Mouse (Mus musculus) right cerebral cortex, adult 2 months (tissue): Measurements from ENCODE around the gene Lrrc28.
A peak's percentile ranks its signal among the peaks of the same experiment; 100 is the strongest.
"Not testable (repeated sequence)": the region's sequence is repeated elsewhere in the genome, so short reads cannot be mapped to it uniquely, and the experiment has no call there.

Experiments used
- DNase-seq, 2 experiments: peaks; one replicate each; pipeline ENCODE4 v3.0.0; 2021 to 2022; ENCODE audit warnings: low spot score in 2 of 2

Gene Lrrc28

DNA sequence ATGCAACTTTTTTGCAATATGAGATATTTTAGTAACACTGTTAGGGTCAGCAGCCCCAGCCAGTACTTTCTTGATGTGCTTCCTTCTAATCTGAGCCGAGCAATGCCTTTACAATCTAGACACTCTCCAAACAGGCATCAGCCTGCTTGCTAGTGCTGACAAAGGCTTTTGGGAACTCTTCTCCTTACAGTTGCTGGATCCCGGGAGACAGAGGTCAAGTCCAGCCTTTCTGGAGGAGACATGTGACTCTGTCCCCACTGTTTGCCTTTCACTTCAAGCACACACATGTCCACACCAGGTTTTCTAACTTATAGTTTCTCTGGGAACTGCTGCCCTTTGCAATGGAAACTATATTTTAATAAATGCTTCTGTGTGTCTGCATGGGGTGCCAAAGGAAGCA is 114.1 kb downstream of the Lrrc28 start:
- DNase-seq = no peak

DNA sequence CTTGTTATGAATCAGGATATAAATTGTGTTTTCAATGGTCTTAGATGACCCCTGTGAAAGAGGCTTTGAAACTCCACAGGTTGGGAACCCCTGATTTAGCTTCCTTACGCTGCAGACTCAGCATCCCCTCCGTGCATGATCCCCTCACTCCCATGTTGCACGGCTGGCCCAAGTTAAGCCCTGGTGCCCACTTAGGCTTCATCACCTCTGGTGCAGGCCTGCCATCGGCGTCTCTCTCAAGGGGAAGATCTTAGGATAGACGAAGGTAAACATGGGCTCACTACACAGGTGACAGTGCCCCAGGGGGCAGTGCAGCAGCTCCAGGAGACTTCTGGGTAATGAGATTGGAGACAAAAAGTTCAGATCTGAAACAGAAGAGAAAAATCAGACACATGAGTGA is 115.7 kb downstream of the Lrrc28 start:
- DNase-seq = no peak

DNA sequence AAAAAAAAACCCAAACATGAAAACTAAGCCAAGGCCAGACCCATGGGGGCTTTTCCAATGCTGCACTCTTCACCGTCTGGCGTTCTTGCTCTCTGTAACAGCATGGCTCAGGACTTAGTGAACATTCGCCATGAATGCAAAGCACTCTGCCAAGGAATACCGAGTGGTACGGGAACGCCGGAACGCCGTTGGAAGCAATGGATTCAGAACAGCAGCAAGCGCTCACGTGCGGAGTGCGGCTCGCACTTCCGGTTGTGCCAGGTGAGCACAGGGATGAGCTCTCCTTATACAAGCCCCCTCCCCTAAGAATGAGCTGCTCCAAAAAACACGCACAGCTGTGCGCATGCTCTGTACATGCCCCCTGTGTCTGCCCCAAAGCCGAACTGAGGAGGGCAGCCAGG is 116.2 kb downstream of the Lrrc28 start:
- no peak for DNase-seq

DNA sequence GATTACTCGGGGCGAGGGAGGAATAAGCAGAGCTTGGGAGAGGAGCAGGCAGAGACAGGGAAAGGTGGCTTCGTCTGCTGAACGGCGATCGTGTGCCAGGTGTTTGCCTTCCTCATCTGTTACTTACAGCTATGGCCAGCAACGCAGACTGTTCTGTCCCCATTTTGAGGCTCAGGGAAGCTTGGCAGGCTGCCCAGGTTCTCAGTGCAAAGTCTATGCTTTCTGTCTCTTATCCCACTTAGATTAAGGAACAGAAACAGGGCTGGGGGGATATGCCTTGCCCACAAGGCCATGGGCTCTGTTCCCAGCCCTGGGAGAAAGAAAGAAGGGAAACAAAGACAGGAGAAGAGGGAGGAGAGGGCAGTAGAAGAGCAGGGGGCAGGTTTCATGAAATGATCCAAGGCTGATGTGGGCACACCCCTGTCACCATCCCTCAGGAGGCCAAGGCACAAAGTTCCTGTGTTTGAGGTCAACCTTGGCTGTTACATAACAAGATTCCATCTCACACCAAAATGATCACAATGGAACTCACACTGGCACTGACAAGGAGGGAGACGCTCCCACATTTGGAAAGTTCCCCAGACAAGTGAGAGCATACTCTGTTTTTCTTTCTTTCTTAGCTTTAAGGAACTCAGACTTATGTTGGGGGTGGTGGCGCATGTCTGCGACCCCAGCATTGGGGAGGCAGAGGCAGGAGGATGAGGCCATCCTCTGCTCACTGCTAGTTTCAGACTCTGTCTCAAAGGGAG is 116.8 kb downstream of the Lrrc28 start:
- peak; percentile 66 to 79 for DNase-seq

DNA sequence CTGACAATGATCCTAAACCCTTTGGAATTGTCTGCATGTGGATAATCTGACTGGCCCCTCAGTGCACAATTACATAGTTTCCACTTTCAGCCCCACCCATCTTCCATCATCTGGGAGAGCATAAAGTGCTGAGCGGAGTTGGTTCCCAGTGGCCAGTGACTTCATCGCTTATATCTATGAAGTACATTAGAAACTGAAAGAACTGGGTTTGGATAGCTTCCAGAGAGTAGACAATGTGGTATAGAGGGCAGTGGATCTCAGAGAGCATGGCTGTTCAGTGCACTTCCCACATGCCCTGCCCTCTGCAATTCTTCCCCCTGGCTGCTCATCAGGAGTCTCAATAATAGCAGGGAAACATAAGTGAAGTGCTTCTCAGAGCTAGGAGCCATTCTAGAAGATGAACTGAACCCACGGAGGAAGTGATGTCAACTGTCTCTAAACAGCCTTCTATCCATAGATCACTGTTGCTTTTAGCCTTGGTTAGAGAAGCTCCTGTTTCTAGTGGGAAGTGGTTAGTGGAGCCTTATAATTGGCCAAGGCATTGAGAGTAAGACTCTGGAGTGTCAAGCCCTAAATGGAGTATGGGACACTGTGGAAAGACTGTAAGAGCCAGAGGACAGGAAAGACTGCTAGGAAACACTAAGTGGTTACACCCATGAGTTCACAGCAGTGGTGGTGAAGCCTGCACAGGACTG is 119.0 kb downstream of the Lrrc28 start:
- DNase-seq = no peak

DNA sequence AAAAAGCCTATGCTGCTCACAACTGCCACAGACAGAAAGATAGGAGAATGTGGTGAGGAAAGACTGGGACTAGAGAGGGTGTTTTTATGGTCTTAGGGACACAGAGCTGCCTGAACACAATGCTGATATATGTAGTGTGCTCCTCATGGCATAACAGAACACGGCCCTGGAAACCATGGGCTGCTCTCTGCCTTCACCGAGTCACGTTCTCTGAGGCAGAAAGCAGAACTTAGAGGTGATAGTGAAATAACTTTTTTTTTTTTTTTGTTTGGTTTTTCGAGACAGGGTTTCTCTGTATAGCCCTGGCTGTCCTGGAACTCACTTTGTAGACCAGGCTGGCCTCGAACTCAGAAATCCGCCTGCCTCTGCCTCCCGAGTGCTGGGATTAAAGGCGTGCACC is 121.0 kb downstream of the Lrrc28 start:
- DNase-seq = not testable (repeated sequence)

DNA sequence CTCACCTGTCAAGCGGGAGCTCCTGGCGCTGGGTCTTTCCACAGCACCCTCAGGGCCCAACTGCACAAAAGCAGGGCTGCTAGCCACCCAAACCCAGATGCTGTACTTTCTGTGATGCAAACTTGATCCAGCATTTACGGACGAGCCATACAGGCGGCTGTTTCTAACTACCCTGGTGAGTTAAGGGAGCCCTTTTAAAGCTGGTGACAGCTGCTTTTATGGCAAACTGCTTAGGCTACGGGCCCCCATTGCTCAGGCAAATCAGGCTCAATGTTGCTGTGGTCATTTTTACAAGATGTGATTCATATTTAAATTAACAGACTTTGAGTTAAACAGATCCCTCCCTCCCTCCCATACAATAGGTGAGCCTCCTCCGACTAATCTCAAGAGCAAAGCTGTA is 121.7 kb downstream of the Lrrc28 start:
- no peak for DNase-seq

DNA sequence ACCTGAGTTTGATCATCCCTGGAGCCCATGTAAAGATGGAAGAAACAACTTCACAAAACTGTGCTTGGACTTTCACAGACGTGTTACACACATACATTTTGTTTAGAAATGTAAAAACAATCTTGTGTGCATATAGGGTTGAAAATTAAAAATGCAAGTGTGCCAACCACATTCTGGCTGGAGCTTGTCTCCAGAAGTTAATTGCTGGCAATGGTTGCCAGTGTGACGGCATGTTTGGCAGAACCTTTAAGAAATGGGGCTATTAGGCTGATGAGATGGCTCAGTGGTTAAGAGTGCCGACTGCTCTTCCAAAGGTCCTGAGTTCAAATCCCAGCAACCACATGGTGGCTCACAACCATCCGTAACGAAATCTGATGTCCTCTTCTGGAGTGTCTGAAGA is 123.3 kb downstream of the Lrrc28 start:
- DNase-seq = not testable (repeated sequence)

DNA sequence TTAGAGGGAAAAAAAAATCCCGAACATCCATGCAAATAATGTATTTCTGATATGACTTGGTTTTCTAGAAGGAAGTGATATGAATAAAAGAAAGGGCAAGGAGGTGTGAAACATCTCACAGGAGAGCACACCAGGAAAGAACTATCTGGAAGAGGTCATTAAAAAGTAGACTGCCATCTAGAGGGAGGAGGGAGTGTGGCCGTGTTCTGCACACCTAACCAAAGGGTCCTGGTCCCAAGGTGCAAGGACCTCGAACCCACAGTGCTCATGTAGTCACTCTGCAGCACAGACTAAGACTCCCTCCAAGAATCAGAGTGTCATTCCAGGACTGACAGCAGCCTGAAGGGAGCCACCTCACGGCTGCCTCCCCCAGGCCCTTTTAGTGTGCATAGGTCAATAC is 124.1 kb downstream of the Lrrc28 start:
- no peak for DNase-seq

DNA sequence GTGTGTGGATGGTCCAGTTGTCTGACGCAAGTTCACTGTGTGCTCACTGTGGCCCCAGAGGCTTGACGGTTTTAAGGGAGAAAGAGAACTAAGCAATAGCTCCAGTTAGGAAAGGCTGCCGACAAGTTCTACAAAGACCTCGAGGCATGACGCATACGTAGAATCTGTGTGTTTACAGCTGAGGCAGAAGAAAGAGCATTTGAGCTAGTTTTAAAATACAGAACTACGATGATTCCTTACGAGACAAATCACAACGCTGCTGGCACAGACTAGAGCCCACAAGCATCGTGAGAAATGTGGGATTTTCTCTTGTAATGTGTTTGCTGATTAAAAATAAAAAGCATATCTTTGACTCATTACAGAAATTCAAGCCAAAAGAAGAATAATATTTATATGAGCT is 125.1 kb downstream of the Lrrc28 start:
- DNase-seq = peak; percentile 29 to 43

DNA sequence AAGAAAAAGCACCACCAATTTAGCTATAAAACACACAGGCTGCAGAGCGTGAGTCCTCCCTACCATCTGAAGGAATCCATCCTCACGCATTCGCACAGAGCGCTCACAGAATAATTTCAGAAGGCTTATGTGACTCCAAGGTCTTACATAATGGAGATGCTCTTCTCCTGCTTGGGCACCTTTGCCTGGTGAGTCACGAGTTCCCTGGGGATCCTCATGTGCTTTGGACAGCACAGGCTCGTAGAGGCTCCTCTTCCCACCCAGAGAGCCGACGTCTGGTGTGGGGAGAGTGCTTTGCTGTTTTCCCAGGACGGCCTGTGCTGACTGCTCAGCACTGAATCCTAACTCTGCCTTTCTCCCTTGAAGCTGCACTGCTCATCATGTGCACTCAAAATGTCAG is 129.4 kb downstream of the Lrrc28 start:
- no peak for DNase-seq

DNA sequence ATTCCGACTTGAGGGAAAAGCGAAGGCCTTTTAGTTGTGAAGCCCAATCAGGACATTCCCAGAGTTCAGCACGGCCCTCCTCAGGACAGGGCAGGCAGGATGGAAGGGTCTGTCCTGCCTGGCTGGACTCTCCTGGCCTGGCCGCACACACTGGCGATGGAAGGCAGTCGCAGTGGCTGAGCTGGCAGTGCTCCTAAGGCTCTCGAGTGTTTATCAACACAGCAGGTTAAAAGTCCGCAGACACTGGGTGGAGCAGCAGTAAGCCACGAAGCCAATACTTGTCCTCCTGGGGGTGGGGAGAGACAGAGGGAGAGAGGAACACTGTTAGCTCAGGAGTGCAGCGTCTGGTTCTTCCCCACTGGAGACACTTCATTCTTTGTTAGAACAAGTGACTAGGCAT is 130.2 kb downstream of the Lrrc28 start:
- no peak for DNase-seq

DNA sequence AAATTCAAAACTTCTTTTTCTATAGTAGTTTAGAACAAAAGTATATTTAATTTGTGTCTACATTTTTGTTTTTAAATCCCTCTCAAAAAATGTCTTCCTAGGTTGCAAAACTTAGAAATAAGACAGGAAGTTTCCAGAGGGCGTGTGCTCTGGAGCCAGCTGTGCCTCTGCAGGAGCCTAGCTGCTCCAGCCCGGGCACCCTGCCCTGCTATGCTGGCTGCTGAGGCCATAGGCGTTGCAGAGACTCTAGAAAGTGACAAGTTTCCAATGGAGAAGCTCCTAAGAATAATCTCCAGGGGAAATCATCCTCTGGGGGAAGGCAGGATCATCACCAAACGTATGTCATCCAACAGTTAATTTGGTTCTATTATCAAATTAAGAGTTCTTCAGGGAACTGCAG is 130.7 kb downstream of the Lrrc28 start:
- no peak for DNase-seq

DNA sequence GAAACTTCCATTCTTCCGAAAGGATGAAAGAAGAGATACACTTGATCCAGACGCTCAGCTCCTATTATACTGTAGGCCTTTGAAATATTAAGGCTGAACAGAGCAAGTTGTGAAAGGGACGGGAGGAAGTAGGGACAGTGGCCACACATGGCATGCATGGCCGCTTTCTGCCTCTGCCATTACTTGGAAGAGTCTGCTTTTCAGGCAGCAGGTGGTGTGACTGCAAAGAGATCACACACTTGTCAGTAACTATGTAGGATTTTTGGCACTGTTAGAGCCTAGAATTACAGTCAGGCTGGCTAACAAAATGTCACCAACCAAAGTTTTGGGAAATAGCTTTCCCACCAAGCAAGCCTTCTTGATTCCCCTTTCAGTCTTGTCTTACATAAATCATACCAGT is 131.4 kb downstream of the Lrrc28 start:
- no peak for DNase-seq

DNA sequence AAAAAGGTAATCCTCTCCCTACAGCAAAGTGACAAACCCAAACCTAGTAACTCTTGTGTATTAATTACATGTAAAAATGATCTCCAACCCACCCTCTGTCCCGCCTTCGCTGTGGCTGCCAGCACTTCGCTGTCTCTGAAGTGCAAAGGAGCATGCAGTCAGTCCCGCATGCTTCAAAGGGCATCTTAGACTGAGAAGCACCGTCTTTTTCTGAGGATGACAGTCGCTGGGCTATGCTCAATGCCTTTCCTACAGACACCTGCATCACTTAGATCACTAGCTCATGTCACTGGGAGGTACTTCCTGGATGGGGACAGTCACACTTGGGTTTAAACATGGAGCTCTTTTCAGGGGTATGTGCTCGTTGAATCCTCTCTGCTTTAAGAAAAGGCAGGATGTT is 133.5 kb downstream of the Lrrc28 start:
- no peak for DNase-seq

DNA sequence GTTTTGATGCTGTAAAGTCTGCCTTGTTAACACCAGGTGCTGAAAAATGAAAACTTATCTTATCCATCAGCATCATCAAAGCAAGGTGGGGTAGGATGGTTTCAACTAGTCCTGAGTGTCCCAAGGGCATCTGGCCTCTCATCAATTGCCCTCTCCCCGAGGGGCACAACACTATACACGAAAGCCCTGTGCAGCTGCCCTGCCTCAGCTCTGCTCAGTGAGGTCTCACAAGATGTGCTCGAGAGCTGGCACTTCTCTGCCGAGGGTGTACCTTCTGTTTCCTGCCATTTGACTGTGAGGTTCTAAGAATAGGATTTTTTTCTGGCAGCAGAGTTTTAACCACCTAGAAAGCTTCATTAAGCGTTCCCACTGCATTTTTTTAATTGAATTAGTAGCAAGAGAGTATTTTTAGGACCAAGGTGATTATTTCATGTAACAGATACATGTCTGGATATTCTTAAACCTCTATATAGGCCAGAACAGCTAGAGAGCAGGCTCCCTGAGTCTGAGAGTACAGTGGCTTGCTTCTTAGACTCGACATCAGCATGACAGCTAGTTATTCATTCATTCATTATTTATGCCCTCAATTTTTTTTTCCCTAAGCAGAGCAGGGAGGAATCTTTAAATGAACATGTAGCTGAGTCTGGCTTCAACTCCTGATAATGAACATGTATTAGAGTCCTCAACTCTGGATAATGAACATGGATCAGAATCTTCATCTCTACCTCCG is 141.6 kb downstream of the Lrrc28 start:
- DNase-seq = peak; percentile 40 to 46

DNA sequence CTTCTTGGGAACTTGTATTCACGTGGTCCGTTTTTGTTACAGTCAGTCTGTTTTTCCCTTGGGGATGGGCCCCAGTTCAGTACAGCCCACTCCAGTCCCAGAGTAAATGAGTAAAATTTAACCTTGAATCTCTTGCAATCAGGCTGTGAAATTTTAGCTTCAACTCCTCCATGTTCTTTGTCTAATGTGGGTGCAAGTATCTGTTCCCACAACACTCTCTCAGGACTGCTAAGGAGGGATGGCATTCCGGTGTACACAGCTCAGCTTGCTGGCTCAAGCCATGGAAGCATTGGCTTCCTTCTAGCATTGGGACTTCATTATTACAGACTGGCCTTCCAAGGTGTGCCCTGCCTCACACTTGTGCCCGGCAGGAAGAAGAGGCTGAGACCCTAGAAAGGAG is 142.4 kb downstream of the Lrrc28 start:
- no peak for DNase-seq

DNA sequence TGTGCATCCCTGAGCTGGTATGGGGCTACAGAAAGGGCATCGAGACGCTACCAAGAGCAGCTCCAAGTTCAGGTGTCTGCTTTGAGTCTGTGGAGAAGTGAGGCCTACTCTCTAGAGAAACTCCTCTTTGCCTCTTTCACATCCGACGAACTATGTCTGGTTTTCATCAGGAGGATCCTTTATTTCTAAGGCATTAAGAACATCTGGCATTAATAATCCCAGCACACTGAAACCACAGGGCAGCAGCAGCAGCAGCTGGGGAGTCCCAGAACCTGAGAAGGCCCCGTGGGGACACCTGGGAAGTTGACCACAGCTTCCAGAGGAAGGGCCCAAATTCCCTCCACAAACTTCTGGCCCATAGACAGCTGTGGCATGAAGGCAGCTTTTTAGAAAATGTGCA is 144.2 kb downstream of the Lrrc28 start:
- DNase-seq = no peak

DNA sequence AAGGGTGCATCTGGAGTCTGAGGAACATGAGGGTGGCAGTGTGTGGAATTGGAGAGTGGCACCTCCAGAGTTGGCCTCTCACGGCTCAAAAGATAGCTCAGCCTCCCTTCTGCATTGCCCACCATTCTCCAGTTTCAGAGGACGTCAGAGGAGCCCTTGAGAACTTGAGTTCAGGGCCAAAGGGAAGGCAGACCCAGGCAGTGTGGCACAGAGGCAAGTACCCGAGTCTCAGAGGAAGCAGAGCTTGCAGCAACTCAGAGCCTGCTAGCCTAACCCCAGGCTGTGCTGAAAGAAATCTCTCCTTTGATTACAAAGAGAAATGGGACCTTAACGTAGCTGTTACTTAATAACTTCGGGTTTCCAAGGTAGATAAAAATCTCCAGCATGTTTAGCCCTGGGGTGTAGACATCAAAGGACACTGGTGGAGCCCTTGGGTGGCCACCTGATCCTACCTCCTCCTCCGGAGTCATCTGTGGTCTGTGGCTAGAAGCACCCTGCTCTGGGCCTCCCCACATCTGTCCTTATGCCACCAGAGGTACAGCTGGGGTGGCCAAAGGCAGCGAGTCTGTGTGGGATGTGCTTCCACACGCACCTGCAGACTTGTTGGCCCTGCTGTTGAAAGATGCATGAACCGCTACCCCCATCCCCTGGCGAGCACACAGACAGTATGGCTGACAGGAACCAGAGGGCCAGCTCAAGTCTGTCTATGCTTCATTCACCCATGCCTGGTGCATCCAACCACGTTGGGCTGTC is 144.8 kb downstream of the Lrrc28 start:
- DNase-seq = no peak

DNA sequence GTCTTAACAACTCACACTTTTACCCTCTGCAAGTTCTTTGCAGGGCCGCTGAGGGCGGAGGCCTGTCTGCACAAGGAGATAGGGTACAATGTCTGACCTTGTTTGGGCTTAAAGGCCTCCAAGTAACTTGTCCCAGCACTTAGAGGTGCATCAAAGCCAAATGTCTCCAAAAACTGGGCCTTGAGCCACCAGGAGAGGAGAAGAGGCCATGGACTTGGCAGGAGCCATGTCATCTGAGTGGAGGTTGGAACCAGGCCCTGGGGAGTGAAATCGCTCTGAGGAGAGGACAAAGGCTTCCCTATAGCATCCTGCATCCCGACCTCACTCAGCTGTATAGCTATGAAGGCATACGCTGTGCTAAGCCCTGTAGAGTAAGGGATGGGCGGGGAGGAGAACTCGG is 145.6 kb downstream of the Lrrc28 start:
- no peak for DNase-seq

DNA sequence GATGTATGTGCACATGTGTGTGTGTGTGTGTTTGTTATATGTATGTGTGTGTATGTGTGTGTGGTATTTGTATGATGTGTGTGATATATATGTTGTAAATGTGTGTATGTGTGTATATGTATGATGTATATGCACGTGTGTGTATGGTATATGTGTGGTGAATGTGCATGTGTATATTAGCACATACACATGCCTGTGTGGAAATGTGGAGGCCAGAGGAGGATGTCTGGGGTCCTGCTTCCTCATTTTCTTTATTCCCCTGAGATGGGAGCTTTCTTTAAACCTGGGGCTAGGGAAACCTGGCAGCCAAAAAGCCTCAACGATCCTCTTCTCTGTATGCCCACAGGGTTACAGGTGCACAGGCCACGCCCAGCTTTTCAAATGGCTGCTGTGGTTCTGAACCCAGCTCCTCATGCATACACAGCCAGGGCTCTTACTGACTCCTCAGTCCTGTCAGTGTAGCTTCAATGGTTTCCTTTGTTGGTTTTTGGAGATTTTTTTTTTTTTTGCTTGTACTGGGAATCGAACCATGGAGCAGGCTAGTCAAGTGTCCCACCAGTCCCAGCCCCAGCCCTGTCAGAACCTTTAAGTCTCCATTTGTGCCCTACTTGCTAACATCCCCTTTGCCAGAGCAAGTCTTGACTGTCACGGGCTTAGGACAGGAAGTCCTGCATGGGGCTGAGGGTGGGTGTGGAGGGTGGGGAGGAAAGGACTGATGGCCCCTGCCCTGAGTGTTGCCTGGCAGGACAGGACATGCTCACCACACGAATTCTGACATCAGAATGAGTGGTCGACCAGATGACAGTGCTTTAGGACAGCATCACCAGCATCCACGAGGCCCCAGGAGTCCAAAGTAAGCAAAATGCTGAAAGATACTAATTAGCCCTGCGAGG is 151.0 kb downstream of the Lrrc28 start:
- DNase-seq = no peak
